Mouse (Mus musculus) neutrophil, adult 59 days (primary cell): ENCODE measurements around the gene Dpm1. TPM values are rescaled to one million over a fixed set of nuclear protein-coding genes. Genes with fewer than 3 reads are reported as not detected.

ENCODE experiments used
- total RNA-seq, 2 experiments: library from RNA; stranded (reverse); gene quantifications; 1 replicate in 1 of 2; 2 replicates in 1 of 2; pipeline ENCODE4 v1.2.4; 2023

Gene Dpm1
- total RNA-seq = 10 to 100 TPM; 88.4 to 90.9 TPM

GRCm38 (mm10) chr2:168230026-168230728, at the start of gene Dpm1, which contains the start of the genes Gm20716 and Mocs3:
Dpm1 (minus strand) TSS chr2:168230591.
Gm20716 (minus strand) TSS chr2:168230364.
Mocs3 (plus strand) TSS chr2:168230622.

GRCm38 (mm10) chr2:168206725-168207644, 23.4 kb downstream of the Dpm1 start, which contains the start of gene Adnp:
Adnp (minus strand) TSS chr2:168207112.

Other genes with a start within 250 kb of the Dpm1 start
- gene Ripor3, start 220.0 kb downstream of the Dpm1 start, total RNA-seq = under 1 TPM in 1 of 2 experiments, not detected in 1; 0.55 TPM
- gene Pard6b, start 149.6 kb downstream of the Dpm1 start, total RNA-seq = under 1 TPM in 1 of 2 experiments, not detected in 1; 0.11 TPM
- gene Adnp, start 23.5 kb downstream of the Dpm1 start, total RNA-seq = 10 to 100 TPM; 59.1 to 59.2 TPM
- 1 to 10 TPM; 1.4 to 4.8 TPM for gene Gm20716, start 227 bp downstream of the Dpm1 start, total RNA-seq
- 1 to 10 TPM; 5.1 to 7.0 TPM for gene Mocs3, start within 50 bp of the Dpm1 start, total RNA-seq
- gene Kcng1, start 51.1 kb upstream of the Dpm1 start, total RNA-seq = under 1 TPM; 0.24 to 0.31 TPM